Mouse (Mus musculus) left cerebral cortex, postnatal 36 days (tissue): ENCODE measurements around the gene Eef1akmt2. TPM values are rescaled to one million over a fixed set of nuclear protein-coding genes. Genes with fewer than 3 reads are reported as not detected.

Experiments
- DNase-seq, 2 experiments: peaks; one replicate each; pipeline ENCODE4 v3.0.0; 2021 to 2022; ENCODE audit warnings: low spot score in 2 of 2, mixed read lengths in 1 of 2
- intact Hi-C: fragments of 180-260 bp; cut with DNase I; formaldehyde crosslinking; loops from one replicate; pipeline ENCODE4 v1.15.1; 2025
- total RNA-seq, 2 experiments: library from RNA; stranded (reverse); gene quantifications; 2 replicates each; pipeline ENCODE4 v1.2.3; 2021

Eef1akmt2 gene
- total RNA-seq, 2 experiments from 2014 or later = 32.5 to 37.2 TPM

DNA sequence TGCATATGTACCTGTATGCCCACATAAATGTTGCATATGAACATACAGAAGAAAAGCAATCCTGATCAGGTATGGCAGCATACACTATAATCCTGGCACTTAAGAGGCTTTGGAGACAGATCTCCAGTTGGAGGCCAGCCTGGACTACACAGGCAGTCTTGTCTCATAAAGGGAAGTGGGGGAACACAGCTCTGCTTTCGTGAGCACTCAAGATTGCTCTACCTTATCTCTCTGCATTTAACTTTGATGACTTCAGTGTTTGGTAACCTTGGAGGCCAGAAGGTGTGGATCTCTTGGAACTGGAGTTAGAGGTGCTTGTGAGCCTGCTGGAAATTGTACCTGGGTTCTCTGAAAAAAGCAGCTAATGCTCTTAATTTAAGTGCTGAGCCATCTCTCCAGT, 27.8 kb upstream of the Eef1akmt2 start:
- intact Hi-C loops = loop anchor here (10.0 kb wide), 1 partner anchor 125 kb away; no protein-coding TSS in a partner anchor
- DNase-seq = no peak

DNA sequence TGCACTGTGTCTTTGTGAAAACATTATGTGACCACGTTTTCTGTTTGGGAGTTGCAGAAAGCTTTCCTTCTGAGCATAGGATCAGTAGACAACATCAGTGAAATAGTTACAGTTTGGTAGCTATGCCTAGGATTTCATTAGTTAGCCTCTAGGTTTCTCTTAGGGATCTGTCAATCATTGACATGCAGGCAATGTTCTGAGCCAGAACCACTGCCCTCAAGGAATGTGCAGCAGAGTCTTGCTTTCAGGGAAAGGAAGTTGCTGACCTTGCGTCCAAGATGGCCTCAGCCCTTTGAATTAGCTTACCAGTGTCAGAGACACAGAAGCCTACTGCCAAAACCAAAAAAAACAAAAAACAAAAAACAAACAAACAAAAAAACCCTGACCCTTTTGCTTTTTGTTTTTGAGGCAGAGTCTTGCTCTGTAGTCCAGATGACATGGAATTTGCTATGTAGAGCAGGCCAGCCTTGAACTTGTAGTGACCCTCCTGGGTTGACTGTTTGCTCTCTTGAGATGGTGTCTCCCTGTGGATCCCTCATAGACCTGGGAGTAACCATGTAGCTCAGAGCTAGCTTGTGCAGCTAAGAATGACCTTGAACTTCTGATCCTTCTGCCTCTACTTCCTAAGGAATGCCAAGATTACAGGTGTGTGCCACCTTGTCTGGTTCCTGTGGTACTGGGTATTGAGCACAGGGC, 23.1 kb upstream of the Eef1akmt2 start:
- intact Hi-C loops = no loop called here
- no peak for DNase-seq

DNA sequence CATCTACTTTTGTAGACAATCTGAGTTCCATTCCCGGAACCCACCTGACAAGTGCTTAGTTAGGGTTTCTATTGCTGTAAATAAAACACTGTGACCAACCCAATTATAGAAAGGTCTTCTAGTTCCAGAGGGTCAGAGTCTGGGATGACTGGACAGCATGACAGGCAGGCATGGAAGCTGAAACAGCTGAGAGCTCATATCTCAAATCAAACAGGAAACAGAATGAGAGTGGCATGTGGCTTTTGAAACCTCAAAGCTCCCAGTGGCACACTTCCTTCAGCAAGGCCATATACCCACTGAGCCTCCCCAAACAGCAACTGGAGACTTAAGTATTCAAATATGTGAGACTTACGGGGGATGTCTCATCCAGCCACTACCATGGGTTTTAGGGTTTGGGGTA, 20.6 kb upstream of the Eef1akmt2 start:
- DNase-seq = no peak
- intact Hi-C loops = no loop called here

DNA sequence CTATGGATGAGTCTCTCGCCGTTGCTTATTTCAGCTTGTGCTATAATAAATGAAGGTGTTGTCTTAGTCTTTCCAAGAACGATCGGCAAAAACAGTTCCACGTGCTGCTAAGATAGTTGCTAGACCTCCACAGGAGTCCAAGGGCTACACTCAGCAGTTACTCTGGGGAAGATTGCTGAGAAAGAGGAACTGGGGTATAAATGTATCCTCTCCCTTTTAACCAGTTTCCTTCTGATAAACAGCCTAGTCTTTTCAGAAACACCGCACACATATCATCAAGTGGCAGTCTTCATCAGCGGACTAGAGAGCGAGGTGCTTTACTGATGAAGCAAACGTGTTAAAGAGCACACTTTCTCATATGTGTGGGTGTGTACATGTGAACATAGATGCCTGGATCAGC, 13.8 kb upstream of the Eef1akmt2 start:
- intact Hi-C loops = no loop called here
- DNase-seq = no peak

DNA sequence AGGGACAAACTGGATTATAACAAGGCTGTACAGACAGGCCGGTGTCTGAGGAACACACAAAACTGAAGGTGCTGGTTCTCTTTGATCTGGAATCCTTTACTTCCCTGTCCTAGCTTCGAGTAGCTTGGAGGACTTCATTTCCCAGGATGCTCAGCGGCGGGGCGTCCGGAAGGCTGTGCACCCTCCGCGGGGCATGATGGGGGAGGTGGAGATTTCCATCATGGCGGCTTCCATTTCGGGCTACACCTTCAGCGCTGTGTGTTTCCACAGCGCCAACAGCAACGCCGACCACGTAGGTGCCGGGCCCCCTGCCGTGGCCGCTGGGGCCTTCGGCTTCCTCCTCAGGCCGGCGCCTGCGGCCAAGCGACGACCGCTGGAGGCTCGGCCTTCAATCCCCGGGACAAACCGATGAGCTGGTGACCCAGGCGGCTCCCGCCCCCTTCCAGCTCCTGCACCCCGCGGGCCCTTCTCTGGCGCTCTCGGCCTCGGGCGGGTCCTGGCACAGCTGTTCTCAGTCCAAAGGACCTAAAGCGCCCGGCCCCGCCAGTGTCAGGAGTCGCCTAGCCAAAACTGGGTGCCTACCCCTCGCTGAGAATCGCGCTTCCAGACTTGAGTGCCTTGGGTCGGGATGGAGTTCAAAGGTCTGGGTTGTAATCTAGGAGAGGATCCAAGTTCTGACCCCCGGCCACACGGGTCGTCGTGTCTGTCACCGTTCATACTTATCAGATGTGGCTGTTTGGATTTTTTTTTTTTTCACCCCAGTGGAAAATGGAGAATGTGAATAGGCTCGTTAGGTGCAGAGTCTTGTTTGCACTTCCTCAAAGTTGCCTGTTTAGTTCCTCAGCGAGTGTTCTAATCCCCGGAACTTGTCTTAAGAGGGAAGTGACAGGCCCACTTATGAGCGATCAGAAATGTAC, 6.8 kb upstream of the Eef1akmt2 start, which contains the start of gene Abraxas2:
Abraxas2 (plus strand) TSS at position 184 of the 917 bp plus-strand sequence.
- peak; percentile 92 to 93 for DNase-seq
- intact Hi-C loops = no loop called here

DNA sequence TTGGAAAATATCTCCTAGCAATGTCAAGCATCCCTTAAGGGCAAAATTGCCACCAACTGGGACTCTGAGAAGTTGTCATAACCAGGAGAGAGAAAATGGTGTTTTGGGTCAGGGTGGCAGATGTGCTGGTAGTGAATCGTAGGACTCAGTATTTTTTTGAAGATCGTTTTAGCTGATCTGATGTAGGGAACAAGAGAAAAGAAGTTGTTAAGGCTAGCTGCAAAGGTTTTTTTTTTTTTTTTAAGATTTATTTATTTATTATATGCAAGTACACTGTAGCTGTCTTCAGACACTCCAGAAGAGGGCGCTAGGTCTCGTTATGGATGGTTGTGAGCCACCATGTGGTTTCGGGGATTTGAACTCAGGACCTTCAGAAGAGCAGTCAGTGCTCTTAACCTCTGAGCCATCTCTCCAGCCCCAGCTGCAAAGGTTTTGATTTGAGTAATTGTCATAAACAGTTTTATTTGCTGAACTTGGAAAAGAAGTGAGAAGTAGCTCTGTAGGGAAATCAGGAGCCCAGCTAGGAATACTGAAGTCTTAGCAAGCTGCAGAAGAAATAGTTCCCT, 5.7 kb upstream of the Eef1akmt2 start:
- DNase-seq = no peak
- intact Hi-C loops = no loop called here

DNA sequence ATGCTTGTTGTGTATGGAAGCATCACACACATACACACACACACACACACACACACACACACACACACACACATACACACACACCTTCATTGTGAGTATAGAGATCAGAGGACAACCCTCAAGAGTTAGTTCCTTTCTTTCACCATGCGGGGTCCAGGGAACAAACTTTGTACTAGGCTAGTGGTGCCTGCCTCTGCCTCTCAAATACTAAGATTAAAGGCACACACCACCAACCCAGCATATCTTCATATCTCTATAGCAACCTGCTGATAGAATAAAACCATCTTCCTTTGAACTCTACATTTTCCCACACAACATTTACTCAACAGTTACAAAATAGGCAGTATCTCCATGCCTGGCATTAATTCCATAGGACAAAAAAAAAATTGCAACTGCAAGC, 3.6 kb upstream of the Eef1akmt2 start:
- intact Hi-C loops = no loop called here
- no peak for DNase-seq

DNA sequence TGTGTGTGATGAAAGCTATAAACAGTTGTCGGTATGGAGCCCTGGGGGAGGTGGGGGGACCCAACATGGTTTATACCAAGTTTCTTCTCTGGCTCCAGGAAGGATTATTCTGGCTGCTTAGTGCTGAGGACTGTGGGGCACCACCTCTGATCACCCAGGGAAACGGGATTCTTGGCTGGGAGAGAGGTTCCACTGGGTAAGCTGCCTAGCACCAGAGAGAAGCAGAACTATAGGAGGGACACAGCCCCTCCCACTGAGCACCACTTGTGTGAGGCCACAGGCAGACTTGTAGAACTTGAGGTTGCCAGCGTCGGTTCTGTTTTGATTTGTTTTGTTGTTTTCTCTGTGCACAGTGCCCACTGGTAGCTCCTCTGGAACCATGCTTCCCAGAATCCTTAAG, 1.5 kb upstream of the Eef1akmt2 start:
- no peak for DNase-seq
- intact Hi-C loops = loop anchor here (5.0 kb wide), 1 partner anchor 42 kb away; the partner anchor contains the start of gene Fam53b

DNA sequence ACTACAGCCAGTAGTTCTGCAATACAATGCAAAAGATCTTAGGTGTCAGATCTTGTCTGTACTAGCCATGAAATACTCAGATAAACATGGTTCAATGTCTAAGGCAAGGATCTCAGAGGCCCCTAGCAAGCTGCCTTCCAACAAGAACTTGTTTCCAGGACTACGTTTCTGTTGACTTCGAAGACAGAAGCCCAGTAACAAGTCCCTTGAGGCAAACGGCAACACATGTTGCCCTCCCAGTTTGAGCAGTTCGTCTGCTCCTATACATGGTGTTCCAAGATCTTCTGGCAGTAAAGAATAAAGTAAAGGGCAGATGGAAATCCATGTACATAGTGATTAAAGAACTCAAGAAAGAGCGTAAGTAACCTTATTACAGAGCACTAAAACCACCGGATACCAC, 888 bp upstream of the Eef1akmt2 start:
- DNase-seq = no peak
- intact Hi-C loops = loop anchor here (5.0 kb wide), 1 partner anchor 41 kb away; the partner anchor contains the start of gene Fam53b

DNA sequence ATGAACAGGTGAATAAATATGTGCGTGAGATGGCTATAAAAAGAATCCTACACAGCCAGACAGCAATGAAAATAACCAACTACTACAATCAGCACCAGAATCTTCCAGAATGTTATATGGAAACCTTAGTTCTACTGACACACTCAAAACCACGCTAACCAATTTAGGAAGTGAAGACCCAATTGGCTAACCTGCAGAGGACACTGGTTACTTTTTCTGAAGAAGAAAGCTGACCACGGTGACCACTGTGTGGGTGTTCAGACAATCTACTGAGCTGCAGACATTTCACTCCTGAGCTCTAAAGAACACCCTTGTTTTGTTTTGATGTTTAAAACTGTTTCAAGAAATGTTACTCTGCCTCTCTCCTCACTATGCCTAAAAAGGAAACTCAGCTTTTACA, 9.3 kb downstream of the Eef1akmt2 start:
- no peak for DNase-seq
- intact Hi-C loops = no loop called here

DNA sequence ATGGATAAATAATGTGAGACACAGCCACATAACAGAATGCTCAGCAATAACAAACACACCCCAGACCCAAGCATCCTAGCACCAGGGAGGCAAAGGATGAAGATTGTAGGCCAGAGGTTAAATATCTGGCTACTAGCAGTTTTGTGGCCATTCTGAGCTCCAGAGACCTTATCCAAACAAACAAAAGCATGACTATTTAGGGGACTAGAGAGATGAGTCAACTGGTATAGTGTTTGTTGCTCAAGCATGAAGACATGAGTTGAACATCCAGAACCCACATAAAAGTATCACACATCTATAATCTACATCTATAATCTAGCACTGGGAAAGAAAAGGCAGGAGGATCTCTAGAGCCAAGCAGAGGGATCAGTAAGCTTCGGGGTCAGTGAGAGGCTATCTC, 10.0 kb downstream of the Eef1akmt2 start:
- intact Hi-C loops = no loop called here
- no peak for DNase-seq

DNA sequence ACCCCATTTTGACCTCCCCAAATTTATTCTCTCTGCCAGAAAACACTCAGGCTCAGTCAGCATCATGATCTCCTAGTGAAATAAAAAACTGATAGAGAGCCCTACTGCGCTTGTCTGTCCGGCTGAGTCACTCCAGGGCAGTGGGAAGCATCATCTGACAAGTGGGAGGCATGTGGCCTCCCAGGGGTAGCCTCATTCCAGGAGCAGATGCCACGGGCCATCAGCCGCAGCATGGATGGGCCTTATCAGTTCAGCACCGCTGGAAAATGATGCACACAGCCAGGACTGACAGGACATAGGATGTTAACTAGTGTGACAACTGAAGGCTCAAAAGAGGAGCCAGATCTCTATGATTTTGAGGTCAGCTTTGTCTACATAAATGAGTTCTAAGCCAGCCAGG, 11.2 kb downstream of the Eef1akmt2 start:
- no peak for DNase-seq
- intact Hi-C loops = no loop called here

DNA sequence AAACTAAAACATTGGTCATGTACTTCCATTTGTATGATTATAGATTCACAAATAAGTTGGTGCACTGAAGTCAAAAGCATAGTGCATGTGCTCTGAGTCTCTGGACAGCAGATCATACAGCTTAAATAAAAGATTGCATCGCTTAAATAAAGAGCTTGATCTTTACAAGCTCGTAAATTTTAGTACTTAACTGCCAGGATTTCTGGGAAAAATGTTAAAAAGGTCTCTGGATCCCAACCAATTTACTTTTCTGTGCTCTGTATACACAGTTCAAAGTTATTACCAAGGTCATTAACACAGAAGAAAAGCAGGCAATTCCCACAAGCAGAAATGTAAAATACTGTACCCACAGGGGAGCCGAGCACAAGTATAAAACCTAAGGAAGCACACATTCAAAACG, 21.5 kb downstream of the Eef1akmt2 start:
- intact Hi-C loops = no loop called here

DNA sequence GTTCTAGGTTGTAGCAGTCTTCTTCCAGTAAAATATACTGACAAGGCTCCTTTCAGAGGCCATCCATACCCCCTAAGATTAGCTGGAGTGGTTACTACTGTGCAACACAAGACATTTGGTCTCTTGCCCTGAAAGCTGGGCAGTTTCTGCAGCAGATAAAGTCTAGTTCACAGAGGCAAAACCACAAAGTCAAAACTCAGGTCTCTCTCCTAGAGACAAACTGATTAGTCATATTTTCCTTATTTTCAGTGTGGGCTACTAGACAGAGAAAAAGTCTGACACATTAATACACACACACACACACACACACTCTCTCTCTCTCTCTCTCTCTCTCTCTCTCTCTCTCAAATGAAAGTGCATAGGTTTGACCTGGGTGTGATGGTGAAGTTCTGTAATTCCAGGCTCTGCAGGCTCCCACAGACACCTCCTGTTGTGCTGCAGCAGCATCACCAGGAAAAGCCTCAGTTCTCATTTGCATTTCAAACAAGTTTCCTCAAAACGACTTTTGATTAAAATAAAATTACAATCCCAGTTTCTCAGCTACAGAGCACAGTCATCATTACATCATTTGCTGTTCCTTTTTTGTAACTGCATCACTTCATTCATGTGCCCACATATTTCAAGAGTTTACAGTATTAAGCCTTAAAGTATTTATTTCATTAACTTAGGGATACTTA, 28.0 kb downstream of the Eef1akmt2 start:
- no peak for DNase-seq
- intact Hi-C loops = no loop called here

More for the DNA sequence above, 21.5 kb downstream of the Eef1akmt2 start:
- DNase-seq = no peak

DNA sequence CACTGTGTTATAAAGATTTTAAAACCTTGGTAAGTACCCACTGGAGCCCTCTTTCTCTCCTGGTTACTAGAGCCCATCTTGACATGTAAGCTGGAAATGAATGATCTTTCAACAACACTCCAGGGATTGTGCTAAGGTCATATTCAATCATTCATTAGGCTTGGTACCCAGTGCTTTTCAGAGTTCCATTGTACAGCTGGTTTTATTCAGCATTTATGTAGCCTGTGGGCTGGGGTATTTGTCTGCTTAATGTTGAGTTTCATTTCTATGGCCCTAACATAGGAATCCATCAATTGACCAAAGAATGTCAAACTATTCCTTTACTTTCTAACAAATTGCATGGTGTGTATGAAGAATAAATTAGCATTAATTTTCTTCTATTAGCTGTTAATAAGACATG, 28.6 kb downstream of the Eef1akmt2 start:
- intact Hi-C loops = no loop called here
- DNase-seq = no peak

DNA sequence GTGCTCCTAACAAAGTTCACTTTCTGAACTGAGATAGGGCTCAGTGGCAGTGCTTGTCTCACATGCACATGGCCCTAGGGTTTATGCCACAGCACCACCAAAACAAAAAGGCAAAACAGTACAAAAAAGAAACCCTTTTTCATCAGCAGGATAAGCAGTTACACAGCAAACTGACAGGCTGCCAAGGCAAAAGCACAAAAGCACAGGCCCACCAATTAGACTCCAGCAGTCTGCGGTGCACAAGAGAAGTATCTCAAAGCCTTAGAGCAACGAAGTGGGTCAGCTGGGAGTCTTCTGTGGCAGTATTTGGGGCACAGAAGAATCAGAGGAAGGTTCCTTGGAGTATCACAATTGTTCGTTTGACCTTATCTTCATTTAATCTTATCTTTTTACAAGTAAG, 31.8 kb downstream of the Eef1akmt2 start:
- intact Hi-C loops = no loop called here
- DNase-seq = no peak

DNA sequence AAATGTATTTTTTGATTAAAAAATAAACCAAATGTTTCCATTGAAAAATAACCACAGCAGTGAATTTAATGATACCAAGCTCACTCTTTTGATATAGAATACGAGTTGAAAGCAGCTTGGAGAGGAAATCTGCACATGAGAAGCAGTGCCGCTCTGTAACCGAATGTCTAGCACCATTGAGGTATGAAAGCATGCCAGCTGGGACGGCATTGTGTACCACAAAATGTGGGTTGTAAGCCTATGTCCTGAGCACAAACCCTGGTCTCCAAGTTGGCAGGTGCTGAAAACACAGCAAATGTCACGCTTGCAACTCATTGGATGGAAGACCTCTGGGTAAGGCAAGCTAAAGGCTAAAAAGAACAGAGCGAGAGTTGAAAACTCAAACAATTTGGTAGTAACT, 35.4 kb downstream of the Eef1akmt2 start:
- DNase-seq = no peak
- intact Hi-C loops = loop anchor here (10.0 kb wide), 1 partner anchor 242 kb away; the partner anchor contains the start of gene Oat

DNA sequence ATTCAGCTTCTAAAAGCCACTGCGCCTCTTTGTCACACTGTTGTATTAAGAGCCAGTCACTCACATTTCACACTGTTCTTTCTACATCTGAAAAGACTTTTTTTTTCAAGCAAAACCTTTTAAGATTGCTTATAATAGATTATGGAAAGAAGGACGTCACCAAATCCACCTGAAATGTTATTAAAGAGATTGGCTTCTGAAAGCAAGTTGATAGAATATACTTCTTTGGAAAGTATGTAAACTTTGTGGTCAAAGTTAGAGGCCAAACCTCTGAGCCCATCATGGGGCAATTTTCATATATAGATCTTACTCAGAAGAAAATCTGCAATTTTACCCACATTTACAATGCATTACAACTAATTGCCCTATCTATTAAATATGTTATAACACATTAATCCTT, 35.9 kb downstream of the Eef1akmt2 start:
- intact Hi-C loops = loop anchor here (10.0 kb wide), 1 partner anchor 242 kb away; the partner anchor contains the start of gene Oat
- no peak for DNase-seq

DNA sequence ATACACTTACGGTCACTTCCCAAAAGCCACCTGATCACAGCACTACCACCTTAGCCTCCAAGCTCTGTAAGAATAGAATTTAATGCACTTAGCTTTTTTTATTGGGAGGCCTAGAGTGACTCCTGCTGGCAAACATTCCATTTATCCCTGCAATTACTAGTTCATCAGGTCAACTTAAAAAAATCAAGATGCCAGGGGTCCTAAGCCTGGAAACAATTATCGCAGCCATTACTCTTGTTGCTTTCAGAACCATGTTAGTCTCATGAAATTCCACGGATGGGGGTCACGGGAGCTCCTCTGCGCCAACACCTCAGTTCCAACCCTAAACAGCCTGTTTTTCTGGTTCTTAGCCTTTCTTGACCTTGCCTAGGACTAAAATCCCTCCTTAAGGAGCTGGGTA, 37.4 kb downstream of the Eef1akmt2 start:
- DNase-seq = no peak
- intact Hi-C loops = loop anchor here (10.0 kb wide), 1 partner anchor 240 kb away; the partner anchor contains the start of gene Oat

DNA sequence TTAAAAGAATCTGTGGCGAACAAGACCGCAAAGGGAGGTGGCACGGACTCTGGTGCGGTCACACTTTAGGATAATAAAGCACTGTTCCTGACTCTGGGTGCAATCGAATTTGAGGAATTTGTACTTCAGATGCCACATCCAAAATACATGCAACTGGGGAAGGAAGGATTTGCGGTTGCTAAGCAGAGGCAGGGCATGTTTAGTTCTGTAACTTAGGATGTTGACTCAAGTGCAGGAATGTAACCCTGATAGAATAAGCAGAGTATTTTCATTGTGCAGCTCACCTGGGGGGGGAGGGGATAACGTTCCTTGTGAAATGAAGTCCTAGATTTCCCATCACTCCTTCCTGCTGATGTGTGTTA, 38.4 kb downstream of the Eef1akmt2 start:
- DNase-seq = no peak
- intact Hi-C loops = loop anchor here (5.0 to 10.0 kb wide), 5 partner anchors 38 to 239 kb away; partner anchors contain the start of genes Eef1akmt2 and Oat
